Mouse (Mus musculus): ENCODE measurements at regions not wholly inside any gene's neighbourhood (a gene's known extent, or its start where the extent isn't known, plus 50 kb on each side); places are given as distances from the start of the nearest gene placed in this dataset.

GRCm38 (mm10) chr6:54754810-54755209 lies 61.9 kb upstream of the Znrf2 start:
- DNase-seq = no peak

- DNase-seq = no peak
Measured at GRCm38 (mm10) chr6:54757511-54757911, 59.2 kb upstream of the Znrf2 start.

- peak; percentile 81 for DNase-seq
Measured at GRCm38 (mm10) chr6:54758112-54758511, 58.6 kb upstream of the Znrf2 start.

GRCm38 (mm10) chr6:54759263-54759662 lies 57.5 kb upstream of the Znrf2 start:
- DNase-seq = no peak

GRCm38 (mm10) chr6:54759942-54760498 lies 56.7 kb upstream of the Znrf2 start:
- DNase-seq = peak; percentile 35

- DNase-seq = no peak
Measured at GRCm38 (mm10) chr6:54760541-54760940, 56.2 kb upstream of the Znrf2 start.

- DNase-seq = no peak
Measured at GRCm38 (mm10) chr6:54762021-54762420, 54.7 kb upstream of the Znrf2 start.

GRCm38 (mm10) chr6:54762499-54762898 lies 54.2 kb upstream of the Znrf2 start:
- DNase-seq = no peak

GRCm38 (mm10) chr6:54763669-54764068 lies 53.0 kb upstream of the Znrf2 start:
- DNase-seq = no peak

- DNase-seq = no peak
Measured at GRCm38 (mm10) chr6:54765715-54766114, 51.0 kb upstream of the Znrf2 start.

GRCm38 (mm10) chr6:54766485-54767112 lies 50.1 kb upstream of the Znrf2 start:
- no peak for DNase-seq
